Mouse (Mus musculus): ENCODE measurements at regions not wholly inside any gene's neighbourhood (a gene's known extent, or its start where the extent isn't known, plus 50 kb on each side); places are given as distances from the start of the nearest gene placed in this dataset.

- DNase-seq (ENCODE audit: low spot score in 2 of 2): no peak
Observed at GRCm38 (mm10) chr4:87501791-87502190, 271.5 kb upstream of the Slc24a2 start.

GRCm38 (mm10) chr4:87500441-87500840 lies 270.2 kb upstream of the Slc24a2 start:
- DNase-seq (ENCODE audit: low spot score in 2 of 2): no peak

DNA sequence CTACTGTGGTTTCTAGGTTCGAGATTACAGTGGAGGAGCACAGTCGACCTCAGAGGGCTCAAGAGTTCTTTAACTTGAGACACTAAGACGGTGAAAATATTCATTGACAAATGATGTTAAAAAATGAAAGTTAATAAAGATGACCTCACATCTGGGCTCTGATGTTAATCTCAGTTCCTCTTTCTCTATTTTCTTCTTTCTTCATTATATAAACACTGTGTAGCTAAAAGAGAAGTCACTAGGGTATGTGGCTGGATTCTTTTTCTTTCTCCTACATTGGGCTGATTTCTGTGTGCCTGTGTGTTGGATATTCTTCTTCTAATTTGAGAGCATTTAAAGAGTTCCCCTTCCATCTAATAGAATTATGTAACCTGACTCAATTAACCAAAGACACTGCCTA lies 257.5 kb upstream of the Slc24a2 start:
- DNase-seq (ENCODE audit: low spot score in 2 of 2): no peak

DNA sequence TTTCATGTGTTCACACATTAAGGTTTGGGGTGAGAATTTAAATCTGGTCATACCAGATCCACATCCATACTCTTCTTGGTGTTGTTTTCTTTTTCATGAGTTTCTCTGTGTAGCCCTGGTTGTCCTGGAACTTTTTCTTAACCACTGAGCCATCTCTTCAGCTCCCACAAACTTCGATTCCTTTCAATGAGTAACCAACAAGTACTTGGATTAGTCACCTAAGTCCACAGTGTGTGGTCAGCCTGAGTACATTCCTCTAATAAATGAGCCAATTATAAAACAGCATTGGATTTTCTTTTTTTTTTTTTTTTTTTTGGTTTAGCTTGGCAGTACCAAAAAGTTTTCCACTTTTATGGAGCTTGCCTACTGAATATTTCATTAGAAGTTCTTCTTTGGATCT lies 245.3 kb upstream of the Slc24a2 start:
- no peak for DNase-seq (ENCODE audit: low spot score in 2 of 2)

DNA sequence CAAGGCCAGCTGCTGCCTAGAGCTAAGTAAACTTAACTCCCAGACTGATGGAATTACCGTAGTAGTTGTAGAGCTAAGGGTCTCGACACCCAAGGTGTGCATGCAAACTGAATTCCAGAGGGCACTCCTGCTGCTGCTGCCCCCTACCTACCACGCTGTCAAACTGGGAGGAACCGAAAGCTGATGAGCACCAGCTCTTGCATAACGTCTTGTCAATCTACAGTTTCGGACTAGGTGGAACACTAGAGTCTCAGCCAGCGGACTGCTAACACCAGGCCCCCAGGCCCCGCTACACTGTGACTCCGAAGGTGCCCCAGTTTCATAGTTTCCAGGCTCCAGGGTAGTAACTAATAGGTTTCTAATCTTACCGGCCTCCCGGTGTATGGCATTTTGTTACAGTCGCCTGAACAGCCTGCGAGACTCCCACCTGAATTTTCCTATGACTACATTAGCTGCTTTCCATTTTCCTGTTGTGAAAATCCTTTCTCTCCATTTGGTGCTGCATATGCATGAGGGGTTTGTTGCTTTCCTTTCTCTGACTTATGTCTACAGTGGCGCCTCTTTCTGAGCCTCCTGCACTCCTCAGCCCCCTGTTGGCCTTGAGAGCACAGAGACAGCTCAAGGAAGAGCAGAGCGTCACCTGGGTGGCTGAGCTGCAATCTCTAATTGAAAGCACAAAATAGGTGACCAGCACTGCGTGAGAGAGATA lies 243.2 kb upstream of the Slc24a2 start:
- no peak for DNase-seq (ENCODE audit: low spot score in 2 of 2)

DNA sequence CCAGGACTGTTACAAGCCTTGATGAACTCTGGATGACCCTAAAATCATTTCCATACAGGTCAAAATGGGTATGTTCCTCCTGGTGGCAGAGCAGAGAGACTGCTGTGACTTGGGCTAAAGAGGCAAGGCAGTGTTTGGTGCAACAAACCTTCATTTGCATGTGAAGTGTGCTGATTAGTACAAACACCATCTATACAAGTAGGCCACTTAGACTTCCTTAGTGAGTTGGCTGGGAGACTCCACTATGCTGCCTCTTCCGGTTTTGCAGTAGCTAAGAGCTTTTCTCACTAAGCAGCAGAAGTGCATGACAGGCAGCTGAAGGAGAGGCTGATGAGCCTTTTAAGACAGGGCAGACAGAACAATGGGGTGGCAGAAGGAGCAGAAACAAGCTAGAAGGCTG lies 242.5 kb upstream of the Slc24a2 start:
- DNase-seq (ENCODE audit: low spot score in 2 of 2): no peak

GRCm38 (mm10) chr4:87471385-87471784 lies 241.1 kb upstream of the Slc24a2 start:
- no peak for DNase-seq (ENCODE audit: low spot score in 2 of 2)

- no peak for DNase-seq (ENCODE audit: low spot score in 2 of 2)
Observed at GRCm38 (mm10) chr4:87467600-87467999, 237.3 kb upstream of the Slc24a2 start.

- no peak for DNase-seq (ENCODE audit: low spot score in 2 of 2)
Observed at GRCm38 (mm10) chr4:87467018-87467417, 236.7 kb upstream of the Slc24a2 start.

- DNase-seq (ENCODE audit: low spot score in 2 of 2): no peak
Observed at GRCm38 (mm10) chr4:87461181-87461912, 231.1 kb upstream of the Slc24a2 start.

DNA sequence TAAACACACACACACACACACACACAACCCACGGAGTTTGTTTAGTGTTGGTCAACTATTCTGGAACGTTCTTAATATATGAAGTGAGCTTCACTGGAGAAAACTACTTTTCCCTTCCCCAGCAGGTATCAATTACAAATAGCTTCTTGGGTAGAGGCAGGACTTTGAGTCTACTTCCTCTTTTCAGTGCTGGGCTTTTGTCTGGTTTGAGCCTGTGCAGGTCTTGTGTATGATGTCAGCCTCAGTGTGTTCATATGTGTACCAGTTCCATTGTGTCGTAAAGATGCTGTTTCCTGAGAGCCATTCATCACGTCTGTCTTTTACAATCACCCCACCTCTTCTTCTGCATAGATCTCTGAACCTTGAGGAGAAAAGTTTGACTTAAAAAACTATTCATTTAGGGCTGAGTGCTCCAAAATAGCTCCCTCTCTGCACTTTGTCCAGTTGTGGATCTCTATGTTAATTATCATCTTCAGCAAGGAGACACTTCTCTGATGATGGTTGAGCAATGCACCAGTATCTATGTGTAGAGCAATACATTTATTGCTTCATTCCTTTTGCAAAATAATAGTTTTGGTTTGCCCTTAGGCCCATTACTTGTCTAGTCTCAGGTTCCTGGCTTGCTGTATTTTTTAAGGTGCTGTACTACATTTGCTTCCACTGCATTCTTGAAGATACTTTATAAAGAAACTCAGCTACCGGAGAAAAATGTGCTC lies 225.7 kb upstream of the Slc24a2 start:
- no peak for DNase-seq (ENCODE audit: low spot score in 2 of 2)

DNA sequence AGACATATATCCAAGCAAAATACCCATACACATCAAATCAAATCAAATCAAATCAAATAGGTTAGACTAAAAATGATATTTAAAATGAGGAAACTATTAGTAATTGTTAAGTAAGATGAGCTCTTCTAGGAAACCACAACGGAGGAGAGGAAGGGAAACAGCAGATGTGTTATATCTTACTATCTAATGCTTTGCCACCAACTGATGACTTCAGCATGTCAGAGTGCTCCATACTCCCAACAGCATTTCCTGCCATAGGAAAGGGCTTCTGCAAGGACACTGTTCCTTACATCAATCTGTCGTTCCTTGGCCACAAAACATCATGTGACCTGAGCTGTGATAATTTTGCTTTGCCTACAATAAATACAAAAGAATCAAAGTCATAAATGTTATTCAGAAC lies 221.8 kb upstream of the Slc24a2 start:
- no peak for DNase-seq (ENCODE audit: low spot score in 2 of 2)

DNA sequence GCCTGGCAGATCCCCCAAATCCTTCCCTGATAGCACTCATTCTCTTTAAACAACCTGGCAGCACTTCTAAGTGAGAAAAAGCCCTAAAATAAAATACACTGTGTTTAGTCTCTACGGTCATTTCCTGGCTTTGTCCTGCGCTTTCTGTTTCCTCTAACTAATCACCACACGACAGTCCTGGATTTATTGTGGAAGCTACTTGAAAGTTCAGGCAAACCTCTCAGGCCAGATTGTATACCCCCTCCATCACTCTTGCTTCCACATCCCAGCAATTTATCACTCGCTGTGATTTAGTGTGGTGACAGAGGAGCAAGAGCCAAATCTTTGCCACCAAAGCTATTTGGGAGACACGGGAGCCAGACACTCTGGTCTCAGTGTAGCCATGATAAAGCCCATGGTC lies 221.0 kb upstream of the Slc24a2 start:
- no peak for DNase-seq (ENCODE audit: low spot score in 2 of 2)

DNA sequence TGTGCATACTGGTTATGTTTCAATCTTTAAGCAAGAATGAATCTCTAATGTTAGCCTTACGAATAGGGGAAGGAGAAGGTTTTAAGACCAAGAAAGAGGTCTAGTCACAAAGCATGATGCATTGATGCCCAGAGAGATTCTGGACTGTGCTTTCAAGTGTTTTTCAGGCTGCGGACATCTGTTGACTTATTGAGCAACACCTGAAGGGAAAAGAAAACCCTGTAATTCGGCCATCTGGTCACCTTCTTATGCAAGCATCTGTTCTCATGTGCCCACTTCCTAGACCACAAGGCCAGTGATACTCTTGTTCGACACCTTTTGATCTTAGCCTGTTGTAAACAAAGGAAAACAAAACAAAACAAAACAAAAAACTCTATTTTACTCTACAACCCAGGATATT lies 218.1 kb upstream of the Slc24a2 start:
- no peak for DNase-seq (ENCODE audit: low spot score in 2 of 2)

GRCm38 (mm10) chr4:87446856-87447255 lies 216.6 kb upstream of the Slc24a2 start:
- DNase-seq (ENCODE audit: low spot score in 2 of 2): no peak

DNA sequence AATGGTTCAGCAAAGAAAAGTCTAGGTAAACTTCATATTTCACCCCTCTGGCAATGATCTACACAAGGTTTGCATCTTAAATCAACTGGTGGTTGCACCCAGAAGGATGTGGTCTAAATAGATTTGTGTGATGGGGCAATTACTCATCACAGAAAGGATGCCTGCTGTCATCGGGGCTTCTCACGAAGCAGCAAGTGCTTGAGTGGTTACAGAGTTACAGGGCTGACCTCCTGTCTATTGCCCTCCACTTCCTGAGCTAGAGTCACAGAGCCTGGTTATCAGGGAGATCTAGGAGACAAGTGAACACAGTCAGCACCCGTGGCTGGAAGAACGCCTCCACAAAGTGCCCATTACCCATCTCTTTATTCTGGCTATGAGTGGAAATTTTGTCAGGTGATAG lies 203.9 kb upstream of the Slc24a2 start:
- DNase-seq (ENCODE audit: low spot score in 2 of 2): no peak

DNA sequence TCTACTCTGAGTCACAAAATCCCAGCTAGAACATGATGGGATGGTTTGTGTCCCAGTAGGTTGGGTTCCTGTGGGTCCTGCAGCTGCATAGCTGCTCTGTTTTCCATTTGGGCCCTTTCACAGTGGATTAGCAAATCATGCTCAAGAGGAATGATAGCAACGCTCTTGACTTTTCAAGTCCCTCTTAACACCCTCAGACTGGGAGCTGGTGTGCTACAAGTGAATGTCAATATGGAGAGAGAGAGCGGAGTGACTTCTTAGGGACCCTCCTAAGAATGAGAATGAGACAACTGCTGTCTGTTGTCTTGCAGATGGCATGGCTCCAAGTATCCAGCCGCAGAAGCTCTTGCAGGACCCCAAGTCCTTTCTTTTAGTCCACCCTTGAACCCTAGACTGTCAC lies 198.1 kb upstream of the Slc24a2 start:
- DNase-seq (ENCODE audit: low spot score in 2 of 2): no peak

DNA sequence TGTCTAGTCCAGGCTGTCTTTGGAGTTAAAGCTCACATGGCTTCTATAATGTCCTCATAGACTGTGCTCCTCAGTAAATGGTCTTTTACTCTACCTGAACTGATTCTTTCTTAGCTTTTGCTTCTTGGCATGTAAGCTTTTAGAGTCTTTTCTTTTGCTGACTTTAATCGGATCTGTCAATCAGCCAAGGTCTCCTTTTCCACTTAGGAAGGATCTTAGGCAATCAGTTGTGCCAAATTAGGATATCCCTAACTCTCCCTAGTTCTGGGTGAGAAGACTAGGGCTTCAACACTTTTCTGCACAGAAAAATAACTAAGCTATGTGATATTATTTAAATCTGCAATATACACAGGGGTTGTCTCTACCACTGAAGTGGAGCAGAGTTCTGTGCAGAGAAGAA lies 193.8 kb upstream of the Slc24a2 start:
- DNase-seq (ENCODE audit: low spot score in 2 of 2): no peak

GRCm38 (mm10) chr4:87422588-87422987 lies 192.3 kb upstream of the Slc24a2 start:
- DNase-seq (ENCODE audit: low spot score in 2 of 2): no peak

- no peak for DNase-seq (ENCODE audit: low spot score in 2 of 2)
Observed at GRCm38 (mm10) chr4:87403354-87403753, 173.1 kb upstream of the Slc24a2 start.

- DNase-seq (ENCODE audit: low spot score in 2 of 2): no peak
Observed at GRCm38 (mm10) chr4:87402173-87402556, 171.9 kb upstream of the Slc24a2 start.

GRCm38 (mm10) chr4:87401316-87402172 lies 171.3 kb upstream of the Slc24a2 start:
- no peak for DNase-seq (ENCODE audit: low spot score in 2 of 2)
